Mouse (Mus musculus): Measurements from ENCODE around the gene Spaca6.

- TF ChIP-seq EP300 (IDR thresholded peaks at IDR 0.05) (no peak), CTCF (IDR thresholded peaks at IDR 0.05) (no peak)
These were observed 23.2 kb downstream of the Spaca6 start for GRCm38 (mm10) chr17:17849906-17850712.

Measured in lung, postnatal 0 days (tissue).